Mouse (Mus musculus) lung, postnatal 10 days (tissue): ENCODE results near the gene Dnah11.

Experiments
- DNase-seq: peaks from one replicate; pipeline ENCODE4 v3.0.0; 2021

Gene Dnah11

GRCm38 (mm10) chr12:118084806-118085205 is 114.0 kb downstream of the Dnah11 start:
- DNase-seq, result no peak

DNA sequence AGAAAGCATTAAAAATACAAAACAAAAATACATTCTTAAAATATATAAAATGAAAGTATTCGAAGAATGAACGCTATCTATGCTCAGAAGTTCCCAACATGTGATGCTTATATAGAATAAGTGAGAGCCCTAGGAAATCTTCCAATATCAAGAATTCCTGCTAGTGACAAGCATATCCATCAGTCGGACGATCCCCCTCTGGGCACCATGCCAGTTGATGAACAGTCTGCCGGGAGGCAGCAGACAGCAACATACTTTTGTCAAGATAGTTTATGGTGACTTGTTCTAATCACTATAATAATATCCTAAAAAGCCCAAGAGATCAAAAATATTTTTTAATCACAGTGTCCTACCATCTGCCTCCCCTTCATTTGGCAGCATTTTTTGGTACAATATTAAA is 114.7 kb downstream of the Dnah11 start:
- DNase-seq, result peak; percentile 39

DNA sequence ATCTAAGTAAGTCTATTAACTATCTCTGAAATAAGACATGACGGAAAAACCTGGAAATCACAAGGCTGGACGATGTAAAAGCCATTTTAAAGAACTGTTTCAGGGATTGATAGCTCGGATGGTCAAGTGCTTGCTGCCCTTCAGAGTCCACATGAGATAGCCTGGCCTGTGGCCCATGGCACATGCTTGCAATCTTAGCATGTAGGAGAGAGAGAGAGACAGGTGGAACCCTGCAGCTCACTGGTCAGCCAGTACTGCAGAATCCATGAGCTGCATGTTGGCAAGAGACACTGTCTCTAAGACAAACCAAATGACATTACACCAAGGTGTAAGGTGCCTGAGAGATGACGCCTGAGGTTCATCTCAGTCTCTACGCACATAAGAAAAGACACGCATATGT is 118.4 kb downstream of the Dnah11 start:
- DNase-seq, result no peak

GRCm38 (mm10) chr12:118078434-118078989 is 120.3 kb downstream of the Dnah11 start:
- DNase-seq, result no peak

- no peak for DNase-seq
Observed at GRCm38 (mm10) chr12:118076802-118077201, 122.0 kb downstream of the Dnah11 start.

- DNase-seq, result no peak
Observed at GRCm38 (mm10) chr12:118072181-118072872, 126.5 kb downstream of the Dnah11 start.

GRCm38 (mm10) chr12:118071667-118072066 is 127.2 kb downstream of the Dnah11 start:
- no peak for DNase-seq

GRCm38 (mm10) chr12:118068785-118069184 is 130.1 kb downstream of the Dnah11 start:
- DNase-seq, result no peak

DNA sequence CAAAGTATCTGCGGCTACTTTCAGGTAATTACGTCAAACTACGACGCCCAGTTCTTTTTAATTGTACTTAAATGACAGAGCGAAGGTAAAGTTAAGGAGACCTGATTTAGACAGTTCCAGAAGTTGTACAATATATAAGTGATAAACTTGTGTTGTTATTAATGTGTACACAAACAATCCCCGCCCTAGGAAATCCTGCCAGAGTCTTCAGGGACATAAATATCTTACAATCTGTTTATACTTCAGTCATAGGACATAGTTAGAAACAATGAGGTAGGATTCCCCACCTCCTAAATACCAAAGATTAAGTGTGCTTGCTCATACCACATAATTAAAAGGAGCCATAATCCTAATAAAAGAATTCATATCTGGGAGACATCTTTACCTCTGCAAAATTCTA is 136.5 kb downstream of the Dnah11 start:
- peak; percentile 32 for DNase-seq

GRCm38 (mm10) chr12:118056876-118057275 is 142.0 kb downstream of the Dnah11 start:
- no peak for DNase-seq

- DNase-seq, result no peak
Observed at GRCm38 (mm10) chr12:118045381-118045780, 153.5 kb downstream of the Dnah11 start.

GRCm38 (mm10) chr12:118043130-118043647 is 155.7 kb downstream of the Dnah11 start:
- no peak for DNase-seq

GRCm38 (mm10) chr12:118042196-118042595 is 156.6 kb downstream of the Dnah11 start:
- DNase-seq, result peak; percentile 10

DNA sequence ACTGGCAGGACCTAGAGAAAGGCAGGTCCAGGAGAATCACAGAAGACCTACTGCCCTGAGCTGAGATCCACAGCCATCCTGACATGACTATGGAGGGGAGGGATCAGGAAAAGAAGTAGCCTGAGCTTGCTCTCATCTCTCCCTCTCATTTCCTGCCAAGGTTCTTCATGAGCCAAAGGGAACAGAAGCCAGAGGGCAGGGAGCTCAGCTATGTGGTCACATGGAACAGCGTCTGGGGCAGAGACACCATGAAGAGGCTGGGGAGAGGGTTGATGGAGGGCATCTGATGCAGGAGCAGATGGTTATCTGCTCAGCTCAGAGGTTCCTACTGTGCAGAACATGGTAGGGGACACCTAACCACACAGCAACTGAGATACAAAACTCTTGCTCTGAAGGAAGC is 163.9 kb downstream of the Dnah11 start:
- no peak for DNase-seq

DNA sequence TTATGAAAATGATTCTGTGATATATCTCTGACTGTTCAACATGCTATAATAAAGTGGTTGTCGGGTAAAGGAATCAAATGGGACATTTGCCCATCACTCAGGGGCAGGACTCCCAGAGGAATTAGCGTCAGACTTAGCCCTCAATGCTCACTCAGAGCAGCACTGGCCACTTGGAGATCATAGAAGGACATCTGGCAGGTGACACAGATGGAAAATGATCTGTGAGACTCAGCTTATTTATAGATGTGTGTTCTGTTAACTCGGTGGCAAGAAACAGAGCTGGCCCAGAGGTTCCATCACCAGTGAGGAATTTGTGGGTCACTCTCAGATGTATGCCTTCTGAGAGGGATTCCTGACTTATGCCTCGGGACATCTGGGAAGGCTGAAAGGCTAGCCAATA is 173.1 kb downstream of the Dnah11 start:
- no peak for DNase-seq

GRCm38 (mm10) chr12:118018936-118019335 is 179.9 kb downstream of the Dnah11 start:
- DNase-seq, result peak; percentile 20

GRCm38 (mm10) chr12:118013872-118014271 is 185.0 kb downstream of the Dnah11 start:
- DNase-seq, result no peak

DNA sequence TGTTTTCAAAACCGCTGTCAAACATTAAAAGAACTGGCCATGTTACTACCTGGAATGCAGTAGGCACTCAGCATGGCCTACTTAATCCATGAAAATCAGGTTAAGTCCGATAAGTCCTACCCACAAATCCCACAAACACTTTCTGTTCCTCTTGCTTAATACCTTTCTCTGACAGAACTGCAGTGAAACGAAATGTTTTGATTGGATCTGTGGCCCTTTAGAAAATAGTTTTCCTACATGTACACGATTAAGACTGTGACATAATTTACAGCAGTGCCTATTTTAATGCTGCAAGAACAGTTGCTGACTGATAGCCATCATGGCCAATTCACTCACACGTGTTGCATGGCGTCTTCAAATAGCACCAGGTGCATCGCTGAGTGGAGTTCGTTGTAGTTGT is 186.9 kb downstream of the Dnah11 start:
- no peak for DNase-seq

GRCm38 (mm10) chr12:117994938-117995337 is 203.9 kb downstream of the Dnah11 start:
- no peak for DNase-seq

- peak; percentile 89 for DNase-seq
Observed at GRCm38 (mm10) chr12:117993499-117993898, 205.3 kb downstream of the Dnah11 start.

- no peak for DNase-seq
Observed at GRCm38 (mm10) chr12:117989018-117989828, 209.6 kb downstream of the Dnah11 start.

- no peak for DNase-seq
Observed at GRCm38 (mm10) chr12:117980315-117980714, 218.5 kb downstream of the Dnah11 start.

- no peak for DNase-seq
Observed at GRCm38 (mm10) chr12:117973712-117974111, 225.1 kb downstream of the Dnah11 start.

DNA sequence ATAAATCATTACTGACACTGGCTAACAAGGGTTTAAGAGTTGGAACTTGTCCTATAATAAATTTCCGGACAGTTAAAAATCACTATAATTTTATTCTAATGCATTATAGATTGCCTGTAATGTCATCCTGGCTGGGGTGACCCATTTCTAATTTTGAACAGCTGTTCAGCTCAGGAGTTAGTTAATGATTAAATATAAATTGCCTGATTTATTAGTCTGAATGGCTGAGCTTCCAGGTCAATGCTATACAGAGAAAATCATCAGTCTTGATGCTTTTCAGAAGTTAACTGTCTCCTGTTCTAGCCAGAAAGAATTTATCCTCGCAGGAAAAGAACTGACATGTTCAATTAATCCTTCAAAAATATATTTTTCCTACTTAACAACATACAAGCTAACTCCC is 236.1 kb downstream of the Dnah11 start:
- DNase-seq, result no peak
